Mouse (Mus musculus): ENCODE results near the gene Sos2.

Sos2 gene

GRCm38 (mm10) chr12:69681566-69682061 lies at the start of gene Sos2:
Gene Sos2, minus strand, starts transcription at chr12:69681852.
- in situ Hi-C loops (cut with MboI; ENCODE audit: low sequenced_read_pairs) = loop anchor here (25.0 kb wide), 2 partner anchors 319 to 469 kb away; partner anchors contain the start of genes Arf6, Gm49384, Gm9887 and Nemf

GRCm38 (mm10) chr12:69730306-69730705 lies 48.7 kb upstream of the Sos2 start:
- in situ Hi-C loops (cut with MboI; ENCODE audit: low sequenced_read_pairs) = loop anchor here (25.0 kb wide), 1 partner anchor 157 kb away; the partner anchor contains the start of genes Atl1 and Map4k5

GRCm38 (mm10) chr12:69729246-69729645 lies 47.6 kb upstream of the Sos2 start:
- in situ Hi-C loops (cut with MboI; ENCODE audit: low sequenced_read_pairs) = loop anchor here (25.0 kb wide), 1 partner anchor 158 kb away; the partner anchor contains the start of genes Atl1 and Map4k5

- in situ Hi-C loops (cut with MboI; ENCODE audit: low sequenced_read_pairs) = loop anchor here (25.0 kb wide), 1 partner anchor 162 kb away; the partner anchor contains the start of genes Atl1 and Map4k5
Measured at GRCm38 (mm10) chr12:69724711-69725460, 43.2 kb upstream of the Sos2 start, which contains the start of the genes L2hgdh and Atp5s. Gene L2hgdh, minus strand, starts transcription at chr12:69724873. Gene Atp5s, plus strand, starts transcription at chr12:69724950.

GRCm38 (mm10) chr12:69724018-69724710 lies 42.5 kb upstream of the Sos2 start:
- in situ Hi-C loops (cut with MboI; ENCODE audit: low sequenced_read_pairs) = no loop called here

- in situ Hi-C loops (cut with MboI; ENCODE audit: low sequenced_read_pairs) = no loop called here
Measured at GRCm38 (mm10) chr12:69723376-69723775, 41.7 kb upstream of the Sos2 start.

GRCm38 (mm10) chr12:69722857-69723256 lies 41.2 kb upstream of the Sos2 start:
- in situ Hi-C loops (cut with MboI; ENCODE audit: low sequenced_read_pairs) = no loop called here

- in situ Hi-C loops (cut with MboI; ENCODE audit: low sequenced_read_pairs) = no loop called here
Measured at GRCm38 (mm10) chr12:69713628-69714027, 32.0 kb upstream of the Sos2 start.

- in situ Hi-C loops (cut with MboI; ENCODE audit: low sequenced_read_pairs) = no loop called here
Measured at GRCm38 (mm10) chr12:69704799-69705458, 23.3 kb upstream of the Sos2 start.

- in situ Hi-C loops (cut with MboI; ENCODE audit: low sequenced_read_pairs) = loop anchor here (25.0 kb wide), 2 partner anchors 336 to 486 kb away; partner anchors contain the start of genes Arf6, Gm49384, Gm9887 and Nemf
Measured at GRCm38 (mm10) chr12:69698352-69698751, 16.7 kb upstream of the Sos2 start.

GRCm38 (mm10) chr12:69696746-69697145 lies 15.1 kb upstream of the Sos2 start:
- in situ Hi-C loops (cut with MboI; ENCODE audit: low sequenced_read_pairs) = loop anchor here (25.0 kb wide), 2 partner anchors 334 to 484 kb away; partner anchors contain the start of genes Arf6, Gm49384, Gm9887 and Nemf

- in situ Hi-C loops (cut with MboI; ENCODE audit: low sequenced_read_pairs) = loop anchor here (25.0 kb wide), 2 partner anchors 331 to 481 kb away; partner anchors contain the start of genes Arf6, Gm49384, Gm9887 and Nemf
Measured at GRCm38 (mm10) chr12:69693471-69693870, 11.8 kb upstream of the Sos2 start.

GRCm38 (mm10) chr12:69690714-69691113 lies 9.1 kb upstream of the Sos2 start:
- in situ Hi-C loops (cut with MboI; ENCODE audit: low sequenced_read_pairs) = loop anchor here (25.0 kb wide), 2 partner anchors 328 to 478 kb away; partner anchors contain the start of genes Arf6, Gm49384, Gm9887 and Nemf

GRCm38 (mm10) chr12:69689094-69689493 lies 7.4 kb upstream of the Sos2 start:
- in situ Hi-C loops (cut with MboI; ENCODE audit: low sequenced_read_pairs) = loop anchor here (25.0 kb wide), 2 partner anchors 327 to 477 kb away; partner anchors contain the start of genes Arf6, Gm49384, Gm9887 and Nemf

- in situ Hi-C loops (cut with MboI; ENCODE audit: low sequenced_read_pairs) = loop anchor here (25.0 kb wide), 2 partner anchors 326 to 476 kb away; partner anchors contain the start of genes Arf6, Gm49384, Gm9887 and Nemf
Measured at GRCm38 (mm10) chr12:69688368-69688767, 6.7 kb upstream of the Sos2 start.

- in situ Hi-C loops (cut with MboI; ENCODE audit: low sequenced_read_pairs) = loop anchor here (25.0 kb wide), 2 partner anchors 321 to 471 kb away; partner anchors contain the start of genes Arf6, Gm49384, Gm9887 and Nemf
Measured at GRCm38 (mm10) chr12:69683537-69683936, 1.9 kb upstream of the Sos2 start.

- in situ Hi-C loops (cut with MboI; ENCODE audit: low sequenced_read_pairs) = loop anchor here (25.0 kb wide), 2 partner anchors 321 to 471 kb away; partner anchors contain the start of genes Arf6, Gm49384, Gm9887 and Nemf
Measured at GRCm38 (mm10) chr12:69682788-69683419, 1.3 kb upstream of the Sos2 start.

- in situ Hi-C loops (cut with MboI; ENCODE audit: low sequenced_read_pairs) = loop anchor here (25.0 kb wide), 2 partner anchors 320 to 470 kb away; partner anchors contain the start of genes Arf6, Gm49384, Gm9887 and Nemf
Measured at GRCm38 (mm10) chr12:69682065-69682787, 574 bp upstream of the Sos2 start.
